Mouse (Mus musculus) midbrain, embryonic 11.5 days (tissue): Measurements from ENCODE around the gene Lin52. TPM values are rescaled to one million over a fixed set of nuclear protein-coding genes. Genes with fewer than 3 reads are reported as not detected.

Source experiments
- ATAC-seq: fragments of 200-750 bp; cut with Nextera tagmentation; 2 replicates; pipeline ENCODE4 v1.8.0; 2017; ENCODE audit warnings: moderate TSS enrichment, moderate library complexity; ENCODE audit not compliant: low FRiP score
- DNase-seq: peaks from one replicate; pipeline ENCODE4 v3.0.0; 2015; ENCODE audit warnings: low spot score; ENCODE audit errors: missing footprints
- H3K27ac ChIP-seq: fragments of 300-500 bp; sonication (generic); 2 replicates; pipeline ENCODE4 v1.5.1; 2014; ENCODE audit warnings: low read depth, low read length
- H3K27me3 ChIP-seq: fragments of 300-500 bp; sonication (generic); 2 replicates; pipeline ENCODE4 v1.6.1; 2014; ENCODE audit warnings: mild to moderate bottlenecking, low read length, moderate library complexity, mixed read lengths; ENCODE audit not compliant: control insufficient read depth, insufficient read depth
- H3K36me3 ChIP-seq: fragments of 300-500 bp; sonication (generic); 2 replicates; pipeline ENCODE4 v1.6.1; 2014; ENCODE audit warnings: mild to moderate bottlenecking, low read length, moderate library complexity, mixed read lengths; ENCODE audit not compliant: control insufficient read depth, insufficient read depth
- H3K4me1 ChIP-seq: fragments of 300-500 bp; sonication (generic); 2 replicates; pipeline ENCODE4 v1.6.1; 2014; ENCODE audit warnings: low read length; ENCODE audit not compliant: control insufficient read depth, insufficient read depth
- H3K4me2 ChIP-seq: fragments of 300-500 bp; sonication (generic); 2 replicates; pipeline ENCODE4 v1.6.1; 2014; ENCODE audit warnings: mild to moderate bottlenecking, moderate library complexity
- H3K4me3 ChIP-seq: fragments of 300-500 bp; sonication (generic); 2 replicates; pipeline ENCODE4 v1.5.1; 2014; ENCODE audit warnings: low read depth, low read length
- H3K9ac ChIP-seq: fragments of 300-500 bp; sonication (generic); 2 replicates; pipeline ENCODE4 v1.6.1; 2014; ENCODE audit warnings: low read length
- H3K9me3 ChIP-seq: fragments of 300-500 bp; sonication (generic); 2 replicates; pipeline ENCODE4 v1.6.1; 2016; ENCODE audit warnings: low read length; ENCODE audit not compliant: control insufficient read depth
- WGBS: fragments of 180-500 bp; shearing (Covaris S2); extraction: QIAGEN DNeasy Blood & Tissue Kit; methylation state at CpG from one replicate; pipeline ENCODE4 v1.1.7; 2014; 5-methylcytosine and 5-hydroxymethylcytosine counted together
- polyA plus RNA-seq: library from polyadenylated mRNA; unstranded; fragments of >200 nt; fragmentation: Nextera tagmentation; extraction: Ambion mirVana; gene quantifications from 2 replicates; pipeline ENCODE4 v1.2.1, GENCODE M21; 2014

Lin52 gene
- polyA plus RNA-seq, 1 experiment from 2014 or later, result 42.2 TPM

DNA sequence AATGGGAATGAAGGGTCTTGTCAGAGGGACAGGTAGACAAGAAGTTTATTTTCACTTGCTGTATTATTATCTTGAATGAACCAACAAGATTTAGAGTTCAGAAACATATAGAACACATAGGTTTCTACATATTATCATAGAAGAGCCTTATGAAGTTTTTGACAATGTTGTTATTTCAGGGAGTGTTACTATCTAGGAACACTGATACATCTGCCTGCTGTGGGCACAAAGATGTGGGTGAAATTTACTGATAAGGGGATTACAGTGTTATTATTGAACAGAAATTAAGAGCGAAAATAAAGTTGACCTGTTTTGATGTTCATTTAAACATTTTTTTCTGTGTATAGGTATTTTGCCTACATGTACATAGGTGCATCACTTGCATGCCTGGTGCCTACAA lies 45.6 kb downstream of the Lin52 start:
- 92% methylated on average over 1 of the region's 1 CpGs for WGBS
- Histone ChIP-seq H3K9me3 (no peaks in the 10 kb centered on the region), H3K4me2 (no peak overlapping the region), H3K4me1 (peaks cover 6% of the 10 kb centered on the region; the same call in 1 of the 2 replicates), H3K36me3 (no peaks in the 10 kb centered on the region), H3K4me3 (no peak overlapping the region), H3K27me3 (no peaks in the 10 kb centered on the region), H3K9ac (no peak overlapping the region), H3K27ac (no peak overlapping the region)
- no peak for ATAC-seq
- DNase-seq, result peak; percentile 8

DNA sequence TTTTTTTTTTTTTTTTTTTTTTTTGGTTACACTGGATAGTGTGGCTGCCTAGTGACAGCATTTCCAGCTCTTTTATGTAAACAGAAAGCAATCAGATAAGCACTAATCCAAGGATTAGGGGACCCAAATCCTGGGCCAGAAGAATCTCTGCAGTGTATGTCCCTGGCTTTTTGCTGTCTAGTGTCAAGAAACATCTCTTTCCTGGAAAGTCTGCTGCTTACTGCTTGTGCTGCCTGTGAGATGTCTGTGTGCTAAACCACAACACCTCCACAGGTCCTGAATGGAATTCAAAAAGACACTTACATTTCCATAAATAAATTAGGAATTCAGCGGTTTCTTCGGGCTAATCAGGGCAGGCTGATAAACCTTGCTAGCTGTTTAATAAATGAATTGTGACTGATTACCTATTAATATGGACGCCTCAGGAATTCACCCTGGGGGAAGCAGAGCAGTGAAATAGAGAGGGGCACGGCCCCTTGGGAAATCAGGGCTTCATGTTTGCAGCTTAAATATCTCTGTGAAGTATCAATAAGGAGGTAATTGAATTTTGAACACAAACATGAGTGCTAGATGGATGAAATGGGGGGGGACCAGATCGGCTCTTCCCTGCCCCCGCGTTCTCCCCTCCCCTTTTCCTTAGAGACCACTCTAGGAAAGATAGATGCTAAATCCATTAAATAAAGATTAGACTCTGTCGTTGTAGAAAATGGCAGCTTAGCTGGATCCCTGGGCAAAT lies 49.5 kb downstream of the Lin52 start:
- Histone ChIP-seq H3K4me3 (no peak overlapping the region), H3K9me3 (no peaks in the 10 kb centered on the region), H3K27me3 (no peaks in the 10 kb centered on the region), H3K36me3 (no peaks in the 10 kb centered on the region), H3K4me2 (no peak overlapping the region), H3K27ac (no peak overlapping the region), H3K9ac (no peak overlapping the region), H3K4me1 (peaks cover 6% of the 10 kb centered on the region; the same call in 1 of the 2 replicates)
- peak; percentile 54; the same call in 1 of the 2 replicates for ATAC-seq
- no peak for DNase-seq
- 57% methylated on average over 8 of the region's 8 CpGs for WGBS

DNA sequence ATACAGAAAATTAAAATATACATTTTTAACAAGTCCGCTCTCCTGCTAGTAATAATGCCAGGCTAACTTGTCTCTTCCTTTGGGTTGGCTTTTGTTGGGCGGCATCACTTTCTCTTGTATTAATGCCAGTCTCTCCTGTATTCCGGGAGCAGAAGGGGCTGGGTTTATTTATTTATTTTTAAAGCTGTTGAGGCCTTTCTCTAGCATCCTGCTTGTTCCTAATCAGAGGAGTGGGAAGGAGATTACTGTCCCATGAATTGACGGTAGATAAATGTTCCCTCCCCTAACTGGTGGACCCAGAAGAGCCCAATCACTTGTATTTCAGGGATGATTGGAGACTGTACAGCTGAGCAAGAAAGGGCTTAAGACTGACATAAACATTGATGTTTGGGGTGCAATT lies 50.1 kb downstream of the Lin52 start:
- Histone ChIP-seq H3K36me3 (no peaks in the 10 kb centered on the region), H3K27ac (no peak overlapping the region), H3K4me1 (peaks cover 6% of the 10 kb centered on the region; the same call in 1 of the 2 replicates), H3K27me3 (no peaks in the 10 kb centered on the region), H3K9ac (no peak overlapping the region), H3K4me2 (no peak overlapping the region), H3K9me3 (no peaks in the 10 kb centered on the region), H3K4me3 (no peak overlapping the region)
- no peak for DNase-seq
- no peak for ATAC-seq
- WGBS, result 67% methylated on average over 4 of the region's 4 CpGs

DNA sequence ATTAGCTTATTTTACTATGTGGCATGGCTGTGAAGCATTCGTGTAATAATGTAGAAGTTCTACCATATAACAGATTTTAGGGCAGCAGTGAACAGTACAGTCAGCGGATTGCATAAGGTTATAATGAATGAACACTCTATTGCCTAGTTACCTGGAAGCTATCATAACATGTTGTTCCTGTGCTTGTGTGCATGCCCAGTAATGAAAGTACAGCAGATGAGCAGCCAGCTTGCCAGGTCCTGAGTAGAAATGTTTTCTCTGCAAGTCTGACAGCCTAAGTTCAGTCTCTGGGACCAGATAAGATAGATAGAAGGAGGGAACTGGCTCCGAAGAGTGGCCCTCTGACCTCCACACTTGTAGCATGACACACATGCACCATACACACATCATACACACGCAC lies 55.6 kb downstream of the Lin52 start:
- H3K27me3 ChIP-seq, result no peaks in the 10 kb centered on the region
- no peak overlapping the region for H3K27ac ChIP-seq
- no peak for DNase-seq
- no peak overlapping the region for H3K9ac ChIP-seq
- no peaks in the 10 kb centered on the region for H3K36me3 ChIP-seq
- H3K4me2 ChIP-seq, result no peak overlapping the region
- 96% methylated on average over 4 of the region's 4 CpGs for WGBS
- H3K4me3 ChIP-seq, result no peak overlapping the region
- no peaks in the 10 kb centered on the region for H3K9me3 ChIP-seq
- ATAC-seq, result no peak
- H3K4me1 ChIP-seq, result no peaks in the 10 kb centered on the region

DNA sequence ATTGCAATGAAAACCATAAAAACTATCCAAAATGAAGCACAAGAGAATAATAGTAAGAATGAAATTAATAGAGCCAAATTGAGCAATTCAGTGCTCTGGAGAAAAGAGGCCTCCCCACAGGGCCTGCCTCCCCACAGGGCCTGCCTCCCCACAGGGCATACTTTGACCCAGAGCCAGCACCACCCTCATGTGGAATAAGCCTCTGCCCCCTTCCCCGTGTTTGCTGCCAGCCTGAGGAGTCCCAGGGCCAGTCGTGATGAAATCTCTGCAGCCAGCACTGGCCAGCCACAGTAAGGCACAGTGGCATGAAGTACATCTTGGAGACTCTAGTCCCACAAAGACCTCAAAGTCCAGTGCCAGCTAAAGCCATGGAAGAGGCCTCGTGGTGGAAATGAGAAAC lies 60.8 kb downstream of the Lin52 start:
- Histone ChIP-seq H3K9ac (no peak overlapping the region), H3K9me3 (no peaks in the 10 kb centered on the region)
- ATAC-seq, result no peak

DNA sequence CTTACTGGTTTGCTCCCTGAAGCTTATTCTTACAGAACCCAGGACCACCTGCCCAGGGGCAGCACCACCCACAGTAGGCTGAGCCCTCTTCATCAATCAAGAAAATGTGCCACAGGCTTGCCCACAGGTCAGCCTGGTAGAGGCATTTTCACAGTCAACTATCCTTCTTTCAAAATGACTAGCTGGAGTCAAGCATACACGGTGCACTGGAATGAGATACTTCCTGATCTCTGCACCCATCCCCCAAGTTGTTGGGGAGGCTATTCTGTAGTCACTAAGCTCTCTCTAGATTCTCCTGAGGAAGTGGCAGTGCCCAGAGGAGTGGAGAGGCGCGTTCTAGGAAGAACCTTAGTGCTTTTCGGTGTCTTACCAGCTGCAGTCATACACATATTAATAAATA lies 64.3 kb downstream of the Lin52 start:
- no peak for DNase-seq
- Histone ChIP-seq H3K36me3 (no peaks in the 10 kb centered on the region), H3K27me3 (no peaks in the 10 kb centered on the region), H3K9me3 (no peaks in the 10 kb centered on the region), H3K4me2 (no peak overlapping the region), H3K9ac (no peak overlapping the region), H3K27ac (no peak overlapping the region), H3K4me3 (no peak overlapping the region), H3K4me1 (no peaks in the 10 kb centered on the region)
- 92% methylated on average over 4 of the region's 4 CpGs for WGBS
- no peak for ATAC-seq

More for the DNA sequence above, 60.8 kb downstream of the Lin52 start:
- H3K4me2 ChIP-seq, result no peak overlapping the region
- H3K27ac ChIP-seq, result no peak overlapping the region
- WGBS, result 67% methylated on average over 3 of the region's 3 CpGs
- H3K4me3 ChIP-seq, result no peak overlapping the region
- no peaks in the 10 kb centered on the region for H3K36me3 ChIP-seq
- DNase-seq, result no peak
- H3K4me1 ChIP-seq, result no peaks in the 10 kb centered on the region
- no peaks in the 10 kb centered on the region for H3K27me3 ChIP-seq

DNA sequence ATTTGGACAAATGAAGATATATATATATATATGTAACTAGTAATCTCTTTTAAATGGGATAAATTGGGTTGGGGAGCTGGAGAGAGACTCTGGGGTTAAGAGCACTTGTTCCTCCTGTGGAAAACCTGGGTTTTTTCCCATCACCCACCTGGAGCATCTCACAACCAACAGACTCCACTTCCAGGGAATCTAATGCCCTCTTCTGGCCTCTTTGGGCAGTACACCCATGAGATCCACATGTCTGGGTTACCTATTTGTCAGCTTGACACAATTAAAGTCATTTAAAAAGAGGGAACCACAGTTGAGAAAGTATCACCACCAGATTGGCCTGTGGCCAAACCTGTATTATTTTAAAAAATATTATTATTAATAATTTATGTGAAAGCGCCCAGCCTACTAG lies 65.4 kb downstream of the Lin52 start:
- no peak overlapping the region for H3K27ac ChIP-seq
- H3K27me3 ChIP-seq, result no peaks in the 10 kb centered on the region
- no peak overlapping the region for H3K9ac ChIP-seq
- H3K9me3 ChIP-seq, result no peaks in the 10 kb centered on the region
- 95% methylated on average over 1 of the region's 1 CpGs for WGBS
- no peaks in the 10 kb centered on the region for H3K4me1 ChIP-seq
- ATAC-seq (no peak), DNase-seq (no peak)
- no peak overlapping the region for H3K4me3 ChIP-seq
- H3K36me3 ChIP-seq, result no peaks in the 10 kb centered on the region
- H3K4me2 ChIP-seq, result no peak overlapping the region

DNA sequence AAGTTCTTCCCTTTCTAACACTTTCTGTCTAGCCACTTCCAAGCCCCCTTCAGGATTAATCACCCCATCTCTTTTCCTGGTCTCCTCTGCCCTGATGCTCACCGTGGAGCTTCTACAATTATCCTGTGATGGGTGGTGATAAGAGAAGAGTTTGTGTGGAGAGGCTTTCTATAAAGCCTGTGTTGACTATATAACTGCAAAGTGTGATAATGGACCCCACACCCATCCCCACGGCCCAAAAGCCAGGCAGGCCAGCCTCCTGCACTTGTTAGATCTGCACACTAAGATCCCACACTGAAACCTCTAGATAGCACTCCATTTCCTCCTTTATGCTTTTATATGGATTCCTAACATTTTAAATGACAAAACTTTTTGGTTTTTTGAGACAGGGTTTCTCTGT lies 66.8 kb downstream of the Lin52 start:
- no peaks in the 10 kb centered on the region for H3K27me3 ChIP-seq
- ATAC-seq (no peak), DNase-seq (no peak)
- no peak overlapping the region for H3K4me2 ChIP-seq
- H3K4me1 ChIP-seq, result no peaks in the 10 kb centered on the region
- no peak overlapping the region for H3K4me3 ChIP-seq
- H3K27ac ChIP-seq, result no peak overlapping the region
- no peak overlapping the region for H3K9ac ChIP-seq
- H3K9me3 ChIP-seq, result no peaks in the 10 kb centered on the region
- 92% methylated on average over 2 of the region's 2 CpGs for WGBS
- no peaks in the 10 kb centered on the region for H3K36me3 ChIP-seq

DNA sequence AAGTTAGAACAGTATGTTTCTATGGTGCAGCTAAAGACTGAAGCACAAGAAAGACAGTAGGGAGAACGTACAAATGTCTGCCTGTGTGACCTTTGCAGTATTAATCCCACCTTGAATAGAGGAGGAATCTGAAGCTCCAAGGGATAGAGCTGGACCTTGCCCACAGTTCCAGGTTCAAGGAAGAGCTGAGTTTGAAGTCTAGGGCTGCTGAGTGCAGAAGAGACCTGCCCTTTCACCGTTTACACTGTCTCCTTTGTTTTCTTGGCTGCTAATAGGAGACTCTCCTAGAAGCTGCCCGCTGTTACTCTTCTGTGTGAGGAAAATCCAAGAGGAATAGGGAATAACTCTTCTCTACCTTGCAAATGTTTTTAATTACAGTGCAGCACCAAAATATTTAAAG lies 72.5 kb downstream of the Lin52 start:
- WGBS, result 46% methylated on average over 3 of the region's 3 CpGs
- H3K4me1 ChIP-seq, result no peaks in the 10 kb centered on the region
- no peak overlapping the region for H3K4me2 ChIP-seq
- H3K27ac ChIP-seq, result no peak overlapping the region
- ATAC-seq (no peak), DNase-seq (no peak)
- H3K9me3 ChIP-seq, result no peaks in the 10 kb centered on the region
- H3K4me3 ChIP-seq, result no peak overlapping the region
- H3K9ac ChIP-seq, result no peak overlapping the region
- no peaks in the 10 kb centered on the region for H3K36me3 ChIP-seq
- no peaks in the 10 kb centered on the region for H3K27me3 ChIP-seq
